Mouse (Mus musculus) inflammation-experienced regulatory T-cells, adult 6 months (primary cell): ENCODE results near the gene Ptbp3. TPM values are rescaled to one million over a fixed set of nuclear protein-coding genes. Genes with fewer than 3 reads are reported as not detected.
"Not testable (repeated sequence)": the region's sequence is repeated elsewhere in the genome, so short reads cannot be mapped to it uniquely, and the experiment has no call there.

ENCODE experiments used
- ATAC-seq: one replicate; pipeline ENCODE4 v1.8.0; 2017
- polyA plus RNA-seq, 3 experiments: library from polyadenylated mRNA; unstranded; fragments of 100-300 nt; shearing (Covaris generic); gene quantifications; one replicate each; pipeline ENCODE4 v1.2.1; 2017

Ptbp3 gene
- polyA plus RNA-seq: 100 to 1,000 TPM in 2 of 3 experiments, 10 to 100 TPM in 1; 96.1 to 119 (median 110) TPM

GRCm38 (mm10) chr4:59549175-59549976 lies at the start of gene Ptbp3:
TSS of gene Ptbp3 (minus strand) at chr4:59549364.
- peak; percentile 52 for ATAC-seq

GRCm38 (mm10) chr4:59596556-59596955 lies 47.4 kb upstream of the Ptbp3 start:
- ATAC-seq: no peak

DNA sequence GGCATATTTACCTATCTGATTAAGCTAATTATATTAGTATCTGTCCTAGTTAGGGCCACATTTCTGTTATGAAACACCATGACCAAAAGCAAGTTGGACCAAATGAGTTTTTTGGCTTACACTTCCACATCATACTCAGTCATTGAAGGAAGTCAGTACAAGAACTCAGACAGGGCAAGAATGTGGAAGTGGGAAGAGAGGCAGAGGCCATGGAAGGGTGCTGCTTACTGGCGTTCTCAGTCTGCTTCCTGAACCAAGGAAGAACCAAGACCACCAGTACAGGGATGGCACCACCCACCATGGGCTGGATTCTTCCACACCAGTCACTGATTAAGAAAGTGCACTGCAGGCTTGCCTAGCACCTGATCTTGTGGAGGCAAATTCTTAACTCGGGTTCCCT lies 45.5 kb upstream of the Ptbp3 start:
- ATAC-seq: no peak

- no peak for ATAC-seq
Observed at GRCm38 (mm10) chr4:59587872-59588226, 38.7 kb upstream of the Ptbp3 start.

DNA sequence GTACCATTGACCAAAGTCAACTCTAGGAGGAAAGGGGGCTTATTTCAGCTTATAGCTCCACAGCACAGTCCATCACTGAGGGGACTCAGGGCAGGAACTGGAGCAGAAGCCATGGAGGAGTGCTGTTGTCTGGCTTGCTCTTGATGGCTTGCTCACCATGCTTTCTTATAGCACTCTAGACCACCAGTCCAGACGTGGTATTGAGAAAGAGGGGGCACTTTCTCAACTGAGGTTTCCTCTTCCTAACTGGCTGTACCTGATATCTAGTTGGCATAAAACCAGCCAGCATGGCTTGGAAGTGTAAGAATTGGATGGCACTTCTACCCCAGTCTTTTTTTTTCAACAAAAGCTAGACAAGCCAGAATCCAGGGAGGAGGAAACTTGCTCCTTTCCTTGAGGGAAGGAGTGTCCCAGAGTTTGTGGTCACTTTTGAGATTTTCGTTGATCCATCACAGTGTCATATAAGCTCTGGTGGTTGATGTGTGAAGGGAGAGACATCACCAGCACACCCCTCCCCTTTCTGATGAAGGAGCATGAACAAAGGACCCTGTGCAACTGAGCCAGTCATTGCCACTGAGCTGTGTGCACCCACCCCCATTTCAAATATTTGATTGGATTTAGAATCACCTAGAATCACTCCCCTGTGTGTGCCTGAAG lies 38.2 kb upstream of the Ptbp3 start:
- ATAC-seq: no peak

DNA sequence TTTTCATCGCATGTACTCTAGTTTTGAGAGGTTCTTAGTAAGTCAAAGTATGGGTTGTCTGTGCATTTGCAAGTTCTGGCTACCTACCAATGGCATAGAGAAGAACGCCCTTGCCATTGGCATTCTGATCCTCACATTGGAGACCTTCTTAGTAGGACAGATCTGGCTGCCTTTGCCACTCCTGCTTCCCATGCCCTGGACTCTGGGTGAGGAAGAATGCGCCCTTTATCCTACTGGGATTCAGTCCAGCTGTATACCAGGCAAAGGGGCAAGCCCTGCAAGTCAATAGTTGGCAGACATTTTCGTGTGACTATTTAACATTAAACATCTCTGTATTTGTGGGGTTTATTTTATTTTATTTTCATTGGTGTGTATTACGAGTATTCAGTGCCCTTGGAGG lies 35.9 kb upstream of the Ptbp3 start:
- ATAC-seq: no peak

DNA sequence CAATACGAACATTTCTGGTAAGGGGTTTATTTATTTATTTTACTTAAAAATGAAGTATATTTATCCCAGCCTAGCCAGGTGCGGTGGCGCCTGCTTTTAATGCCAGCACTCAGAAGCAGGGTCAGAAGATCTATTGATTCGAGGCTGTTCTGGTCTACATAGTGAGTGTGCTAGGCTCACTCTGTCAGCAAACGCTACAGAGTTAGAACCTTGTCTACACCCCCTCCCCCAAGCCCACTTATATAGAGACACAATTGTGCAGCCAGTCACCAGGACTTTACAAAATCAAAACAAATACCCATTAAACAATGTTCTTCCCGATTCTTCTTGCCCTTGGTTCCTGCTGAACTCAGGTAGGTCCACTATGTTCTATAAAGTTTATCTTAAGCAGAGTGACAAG lies 33.0 kb upstream of the Ptbp3 start:
- ATAC-seq: no peak

GRCm38 (mm10) chr4:59581314-59582185 lies 32.4 kb upstream of the Ptbp3 start, which contains the start of gene Hsdl2:
TSS of gene Hsdl2 (plus strand) at chr4:59581563.
- ATAC-seq: peak; percentile 91

DNA sequence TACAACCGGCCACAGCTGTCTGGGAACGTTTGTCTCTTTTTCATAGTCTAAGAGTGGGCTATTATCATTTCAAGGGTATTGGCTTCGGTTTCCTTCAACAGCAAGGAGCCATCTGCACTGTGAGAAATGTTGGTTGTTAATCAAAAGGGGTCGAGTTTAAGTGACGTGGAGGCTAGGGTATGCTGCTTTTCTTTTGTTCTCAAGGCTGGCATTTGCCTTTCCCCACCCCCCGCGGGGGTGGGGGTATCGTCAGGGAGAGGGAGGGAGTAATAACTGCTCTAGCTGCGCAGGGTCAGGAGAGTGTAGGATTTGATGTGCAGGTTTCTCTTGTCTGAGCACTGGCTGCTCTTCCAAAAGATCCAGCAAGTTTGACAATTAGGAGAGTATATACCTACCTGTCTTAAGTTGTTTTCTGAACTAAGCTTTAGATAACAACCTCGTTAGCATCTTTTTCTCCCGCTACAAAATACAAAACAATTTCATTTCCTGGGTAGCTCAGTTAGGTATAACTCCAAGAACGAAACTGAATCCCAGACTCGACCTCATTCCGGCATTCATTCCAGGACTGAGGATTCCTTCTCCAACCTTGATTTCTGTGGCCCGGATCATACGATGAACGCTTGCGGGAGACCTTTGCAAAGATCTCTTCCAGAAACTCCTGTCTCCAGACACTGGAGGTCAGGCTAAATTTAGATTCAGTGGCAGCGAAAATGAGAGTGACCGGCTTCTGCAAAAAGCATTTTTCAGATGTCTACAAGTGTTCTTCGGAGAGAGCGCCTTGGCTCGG lies 31.5 kb upstream of the Ptbp3 start:
- peak; percentile 22 for ATAC-seq

GRCm38 (mm10) chr4:59575184-59575958 lies 26.2 kb upstream of the Ptbp3 start:
- no peak for ATAC-seq

DNA sequence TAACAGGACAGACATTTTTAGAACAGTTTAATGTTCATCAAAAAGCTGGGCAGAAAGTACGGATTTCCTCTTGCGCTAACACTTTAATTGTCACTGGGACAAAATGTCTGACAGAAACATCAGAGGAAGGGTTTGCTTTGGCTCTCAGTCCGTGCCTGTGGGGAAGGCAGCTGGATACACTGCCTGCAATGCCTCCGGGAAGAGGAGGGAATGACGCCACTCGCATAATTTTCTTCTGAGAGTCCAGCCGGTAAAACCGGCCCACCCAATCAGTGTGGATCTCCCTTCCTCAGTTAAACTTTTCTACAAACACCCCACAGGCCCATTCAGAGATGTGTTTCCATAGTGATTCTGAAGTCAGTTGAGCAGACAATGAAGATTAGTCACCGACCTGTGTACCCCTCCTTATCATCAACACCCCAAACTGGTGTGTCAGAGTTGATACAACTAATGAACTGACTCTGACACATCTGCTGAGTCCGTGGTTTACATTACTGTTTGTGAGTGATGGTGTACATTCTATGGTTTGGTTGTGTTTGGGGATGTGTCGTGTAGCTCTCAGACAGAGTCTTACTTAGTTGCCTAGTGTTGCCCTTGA lies 23.5 kb upstream of the Ptbp3 start:
- ATAC-seq: no peak

GRCm38 (mm10) chr4:59570519-59570918 lies 21.4 kb upstream of the Ptbp3 start:
- ATAC-seq: not testable (repeated sequence)

DNA sequence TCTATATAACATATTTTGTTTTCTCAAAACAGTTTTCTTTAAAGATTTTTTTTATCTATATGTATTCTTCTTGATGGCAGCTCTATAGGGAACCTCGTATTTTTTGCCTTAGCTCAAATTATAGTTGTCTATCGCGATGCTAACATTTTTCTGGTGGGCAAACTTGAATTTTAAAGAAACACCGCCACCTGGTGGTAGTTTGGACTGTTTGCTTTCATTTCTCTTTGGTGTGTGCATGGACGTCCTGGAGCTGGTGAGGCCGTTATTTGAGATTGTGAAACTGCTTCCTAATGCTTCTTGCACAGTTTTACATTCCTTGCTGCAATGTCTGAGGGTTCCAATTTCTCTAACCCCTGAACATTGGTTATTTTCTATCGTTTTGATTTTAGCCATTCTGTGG lies 20.4 kb upstream of the Ptbp3 start:
- ATAC-seq: peak; percentile 70

GRCm38 (mm10) chr4:59567576-59568260 lies 18.6 kb upstream of the Ptbp3 start:
- no peak for ATAC-seq

DNA sequence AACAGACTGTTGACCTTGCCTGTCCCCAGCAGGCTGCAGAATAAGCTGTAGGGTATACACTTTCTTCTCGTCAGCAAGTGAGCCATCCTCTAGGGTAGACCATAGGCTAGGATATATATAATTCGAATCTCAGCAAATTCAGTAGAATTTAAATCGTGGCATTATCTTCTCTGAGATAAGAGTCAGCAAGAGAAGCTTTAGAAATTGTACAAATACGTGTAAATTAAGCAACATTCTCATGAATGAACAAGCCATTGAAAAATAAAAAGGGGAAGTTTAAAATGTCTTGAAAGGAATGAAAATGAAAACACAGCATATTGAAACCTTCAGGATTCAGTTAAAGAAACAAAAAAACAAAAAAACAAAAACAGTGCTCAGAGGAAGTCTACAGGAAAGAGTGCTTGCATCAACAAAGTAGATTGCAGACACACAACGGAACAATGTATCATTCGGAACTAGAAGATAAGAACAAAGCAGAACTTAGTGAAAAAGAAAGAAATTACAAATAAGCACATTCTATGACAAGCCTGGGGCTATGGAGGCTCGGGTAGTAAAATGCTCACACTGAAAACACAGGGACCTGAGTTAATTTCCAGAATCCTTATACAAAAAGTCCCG lies 16.5 kb upstream of the Ptbp3 start:
- ATAC-seq: no peak

GRCm38 (mm10) chr4:59564128-59564527 lies 15.0 kb upstream of the Ptbp3 start:
- ATAC-seq: no peak

GRCm38 (mm10) chr4:59560141-59560540 lies 11.0 kb upstream of the Ptbp3 start:
- no peak for ATAC-seq

- ATAC-seq: no peak
Observed at GRCm38 (mm10) chr4:59558096-59558720, 9.0 kb upstream of the Ptbp3 start.

DNA sequence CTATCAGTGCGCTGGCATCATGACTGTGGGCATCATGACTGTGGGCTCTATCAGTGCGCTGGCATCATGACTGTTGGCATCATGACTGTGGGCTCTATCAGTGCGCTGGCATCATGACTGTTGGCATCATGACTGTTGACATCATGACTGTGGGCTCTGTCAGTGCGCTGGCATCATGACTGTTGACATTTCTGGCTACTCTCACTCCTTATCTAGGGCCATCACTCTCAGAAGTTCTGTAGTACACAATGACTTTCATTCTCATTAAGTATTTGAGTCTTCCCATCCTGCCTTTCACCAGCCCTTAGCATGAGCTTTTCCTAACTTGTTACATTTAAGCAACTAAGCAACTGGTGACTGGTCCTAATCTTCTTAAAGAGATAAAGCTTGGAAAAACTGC lies 8.2 kb upstream of the Ptbp3 start:
- ATAC-seq: not testable (repeated sequence)
